ENCODE assay signal across 8 mouse cellular contexts in the genomic region with DNA sequence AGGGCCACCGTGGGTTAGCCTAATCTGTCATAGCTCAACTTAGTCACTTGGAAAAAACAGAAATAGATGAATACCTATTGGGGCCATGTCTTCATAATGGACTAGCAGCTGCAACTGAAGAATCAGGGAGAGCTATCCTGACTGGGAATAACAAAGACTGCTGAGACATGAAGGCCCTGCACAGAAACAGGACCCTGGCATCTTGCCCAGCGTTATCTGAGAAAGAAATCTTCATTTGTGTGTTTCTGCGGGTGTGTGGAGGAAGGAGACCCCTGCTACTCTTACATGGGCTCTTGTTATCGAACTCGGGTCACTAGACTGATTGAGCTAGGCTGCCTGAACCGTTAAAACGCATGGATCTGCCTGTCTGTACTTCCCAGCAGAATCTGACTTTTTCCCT. TPM values are rescaled to one million over a fixed set of nuclear protein-coding genes. Genes with fewer than 3 reads are reported as not detected.
DNase-seq lines count a peak whose midpoint lies in the region; ATAC-seq and TF ChIP-seq lines count a peak whose summit lies in the region.

No protein-coding gene starts in this region.

- H3K9ac ChIP-seq in embryonic facial prominence, embryonic 15.5 days, result peak overlapping the region; percentile 53; the same call in 1 of the 2 replicates
- peak overlapping the region; percentile 65 for H3K9ac ChIP-seq in limb, embryonic 11.5 days (ENCODE audit: low read length)

- peaks cover 30% of the 10 kb centered on the region for H3K36me3 ChIP-seq in erythroblast, embryonic 14.5 days (ENCODE audit: control insufficient read depth)
- H3K36me3 ChIP-seq in embryonic facial prominence, embryonic 15.5 days, result peaks cover 4% of the 10 kb centered on the region; the same call in 1 of the 2 replicates
- H3K36me3 ChIP-seq in limb, embryonic 11.5 days (ENCODE audit: control insufficient read depth, insufficient read depth, low read length), result no peaks in the 10 kb centered on the region
- H3K36me3 ChIP-seq in small intestine, adult 2 months (ENCODE audit: control insufficient read depth, insufficient read depth, low read length), result no peaks in the 10 kb centered on the region

- TF ChIP-seq CTCF in small intestine, adult 2 months (IDR thresholded peaks at IDR 0.05; ENCODE audit: extremely low read depth, insufficient read length, insufficient replicate concordance, low read depth, low read length), result no peak

- H3K9me3 ChIP-seq in erythroblast, embryonic 14.5 days (ENCODE audit: control insufficient read depth, low read length), result no peaks in the 10 kb centered on the region
- no peaks in the 10 kb centered on the region for H3K9me3 ChIP-seq in embryonic facial prominence, embryonic 15.5 days (replicated peaks)
- no peaks in the 10 kb centered on the region for H3K9me3 ChIP-seq in limb, embryonic 11.5 days (ENCODE audit: control insufficient read depth, low read length)

- peaks cover 44% of the 10 kb centered on the region for H3K4me1 ChIP-seq in erythroblast, embryonic 14.5 days (ENCODE audit: control insufficient read depth)
- peaks cover 22% of the 10 kb centered on the region for H3K4me1 ChIP-seq in embryonic facial prominence, embryonic 15.5 days
- H3K4me1 ChIP-seq in limb, embryonic 11.5 days (ENCODE audit: control insufficient read depth, insufficient read depth, low read length), result peaks cover 3% of the 10 kb centered on the region; the same call in 1 of the 2 replicates
- peaks cover 20% of the 10 kb centered on the region for H3K4me1 ChIP-seq in small intestine, adult 2 months (ENCODE audit: control insufficient read depth, insufficient read depth, insufficient read length, low read length)

- no peak overlapping the region for H3K27ac ChIP-seq in embryonic facial prominence, embryonic 15.5 days (replicated peaks)
- H3K27ac ChIP-seq in limb, embryonic 11.5 days (replicated peaks; ENCODE audit: low read depth, low read length), result no peak overlapping the region
- peak overlapping the region; percentile 95; the same call in 1 of the 2 replicates for H3K27ac ChIP-seq in small intestine, adult 2 months (ENCODE audit: insufficient read depth, low read depth, low read length)

- H3K4me3 ChIP-seq in erythroblast, embryonic 14.5 days (replicated peaks), result peak overlapping the region; percentile 97
- H3K4me3 ChIP-seq in embryonic facial prominence, embryonic 15.5 days (replicated peaks), result peak overlapping the region; percentile 79
- H3K4me3 ChIP-seq in limb, embryonic 11.5 days (ENCODE audit: low read depth, low read length), result peak overlapping the region; percentile 64
- H3K4me3 ChIP-seq in small intestine, adult 2 months (ENCODE audit: low read depth, low read length), result peak overlapping the region; percentile 63

- H3K4me2 ChIP-seq in embryonic facial prominence, embryonic 15.5 days (replicated peaks), result peak overlapping the region; percentile 72
- H3K4me2 ChIP-seq in limb, embryonic 11.5 days (ENCODE audit: low read depth, severe bottlenecking), result peak overlapping the region; percentile 64

- ATAC-seq in erythroblast, adult 5-6 weeks (replicated peaks; ENCODE audit: low FRiP score, poor library complexity, severe bottlenecking), result no peak
- ATAC-seq in embryonic facial prominence, embryonic 15.5 days (ENCODE audit: insufficient number of reproducible peaks, low FRiP score, low TSS enrichment, low read depth), result no peak
- ATAC-seq in limb, embryonic 11.5 days (ENCODE audit: insufficient number of reproducible peaks, low FRiP score, low TSS enrichment, low read depth), result no peak
- ATAC-seq in frontal cortex, adult (ENCODE audit: low TSS enrichment), result no peak

- peak; percentile 32 for DNase-seq in 416B (ENCODE audit: low read depth)
- DNase-seq in limb, embryonic 11.5 days (ENCODE audit: low spot score), result no peak
- no peak for DNase-seq in ovary, adult 18-20 months (ENCODE audit: low spot score)

- 69% methylated on average over 7 of the region's 7 CpGs for WGBS in embryonic facial prominence, embryonic 15.5 days
- WGBS in limb, embryonic 11.5 days, result 81% methylated on average over 7 of the region's 7 CpGs
- 68% methylated on average over 7 of the region's 7 CpGs for WGBS in small intestine, adult 2 months

- no peaks in the 10 kb centered on the region for H3K27me3 ChIP-seq in erythroblast, embryonic 14.5 days (ENCODE audit: control insufficient read depth)
- H3K27me3 ChIP-seq in embryonic facial prominence, embryonic 15.5 days, result no peaks in the 10 kb centered on the region
- H3K27me3 ChIP-seq in limb, embryonic 11.5 days (ENCODE audit: control insufficient read depth, insufficient read depth, low read length), result no peaks in the 10 kb centered on the region
- H3K27me3 ChIP-seq in small intestine, adult 2 months (ENCODE audit: control insufficient read depth, insufficient read depth, low read length), result no peaks in the 10 kb centered on the region

- TF ChIP-seq POLR2A in small intestine, adult 2 months (IDR thresholded peaks at IDR 0.05; ENCODE audit: low read depth, low read length), result no peak

RNA-seq across cellular contexts. Expression of gene Ap1m1, which starts 1.1 kb away (rescaled TPM):
- polyA plus RNA-seq in erythroblast, embryonic 14.5 days (2012), result 15.3 and 18.4 TPM in 2 replicates
- total RNA-seq in erythroblast, adult 5-6 weeks (2015; ENCODE audit: low replicate concordance), result 36.9 and 46.8 TPM in 2 replicates
- total RNA-seq in erythroblast, adult 5-6 weeks (2017; ENCODE audit: low replicate concordance), result 15.7 and 22.7 TPM in 2 replicates
- 109 and 112 TPM in 2 replicates for polyA plus RNA-seq in embryonic facial prominence, embryonic 15.5 days (2015; fragmentation: Nextera tagmentation; extraction: Ambion mirVana)
- polyA plus RNA-seq in limb, embryonic 11.5 days (2014; fragmentation: Nextera tagmentation; extraction: Ambion mirVana), result 117 and 118 TPM in 2 replicates
- polyA plus RNA-seq in small intestine, adult 2 months (2012; rRNA removed), result 33.6 and 47.4 TPM in 2 replicates

RNA-seq across cellular contexts. Expression of gene Fam32a, which starts 21.4 kb away (rescaled TPM):
- polyA plus RNA-seq in erythroblast, embryonic 14.5 days (2012), result 7.4 and 8.4 TPM in 2 replicates
- 31.1 and 32.9 TPM in 2 replicates for total RNA-seq in erythroblast, adult 5-6 weeks (2015; ENCODE audit: low replicate concordance)
- total RNA-seq in erythroblast, adult 5-6 weeks (2017; ENCODE audit: low replicate concordance), result 30.3 and 36.4 TPM in 2 replicates
- 71.0 and 72.1 TPM in 2 replicates for polyA plus RNA-seq in embryonic facial prominence, embryonic 15.5 days (2015; fragmentation: Nextera tagmentation; extraction: Ambion mirVana)
- 66.1 and 69.3 TPM in 2 replicates for polyA plus RNA-seq in limb, embryonic 11.5 days (2014; fragmentation: Nextera tagmentation; extraction: Ambion mirVana)
- polyA plus RNA-seq in small intestine, adult 2 months (2012; rRNA removed), result 19.7 and 35.5 TPM in 2 replicates

RNA-seq across cellular contexts. Expression of gene Gm11034, which starts 27.5 kb away (rescaled TPM):
- polyA plus RNA-seq in erythroblast, embryonic 14.5 days (2012), result not detected in 2 replicates
- not detected in 2 replicates for total RNA-seq in erythroblast, adult 5-6 weeks (2015; ENCODE audit: low replicate concordance)
- total RNA-seq in erythroblast, adult 5-6 weeks (2017; ENCODE audit: low replicate concordance), result not detected in 2 replicates
- polyA plus RNA-seq in embryonic facial prominence, embryonic 15.5 days (2015; fragmentation: Nextera tagmentation; extraction: Ambion mirVana), result not detected in 2 replicates
- not detected in 2 replicates for polyA plus RNA-seq in limb, embryonic 11.5 days (2014; fragmentation: Nextera tagmentation; extraction: Ambion mirVana)
- not detected in 2 replicates for polyA plus RNA-seq in small intestine, adult 2 months (2012; rRNA removed)

RNA-seq across cellular contexts. Expression of gene Cib3, which starts 28.3 kb away (rescaled TPM):
- not detected in 2 replicates for polyA plus RNA-seq in erythroblast, embryonic 14.5 days (2012)
- total RNA-seq in erythroblast, adult 5-6 weeks (2015; ENCODE audit: low replicate concordance), result 1.7 TPM in 1 of 2 replicates, not detected in the other
- total RNA-seq in erythroblast, adult 5-6 weeks (2017; ENCODE audit: low replicate concordance), result 1.8 and 5.4 TPM in 2 replicates
- polyA plus RNA-seq in embryonic facial prominence, embryonic 15.5 days (2015; fragmentation: Nextera tagmentation; extraction: Ambion mirVana), result 0.31 TPM in 1 of 2 replicates, not detected in the other
- polyA plus RNA-seq in limb, embryonic 11.5 days (2014; fragmentation: Nextera tagmentation; extraction: Ambion mirVana), result not detected in 2 replicates
- not detected in 2 replicates for polyA plus RNA-seq in small intestine, adult 2 months (2012; rRNA removed)

RNA-seq across cellular contexts. Expression of gene Hsh2d, which starts 51.5 kb away (rescaled TPM):
- polyA plus RNA-seq in erythroblast, embryonic 14.5 days (2012), result 0.04 and 0.05 TPM in 2 replicates
- 0.77 and 4.4 TPM in 2 replicates for total RNA-seq in erythroblast, adult 5-6 weeks (2015; ENCODE audit: low replicate concordance)
- total RNA-seq in erythroblast, adult 5-6 weeks (2017; ENCODE audit: low replicate concordance), result 1.7 and 2.8 TPM in 2 replicates
- 0.26 TPM in 1 of 2 replicates, not detected in the other for polyA plus RNA-seq in embryonic facial prominence, embryonic 15.5 days (2015; fragmentation: Nextera tagmentation; extraction: Ambion mirVana)
- polyA plus RNA-seq in limb, embryonic 11.5 days (2014; fragmentation: Nextera tagmentation; extraction: Ambion mirVana), result 0.20 TPM in 1 of 2 replicates, not detected in the other
- 1.4 and 3.3 TPM in 2 replicates for polyA plus RNA-seq in small intestine, adult 2 months (2012; rRNA removed)
